Mouse (Mus musculus) kidney, postnatal 0 days (tissue): ENCODE measurements at regions not wholly inside any gene's neighbourhood (a gene's known extent, or its start where the extent isn't known, plus 50 kb on each side); places are given as distances from the start of the nearest gene placed in this dataset.

ENCODE experiments used
- ATAC-seq: fragments of 200-750 bp; cut with Nextera tagmentation; replicated peaks from 2 replicates; pipeline ENCODE4 v1.8.0; 2017; ENCODE audit warnings: low read depth, moderate number of reproducible peaks, moderate TSS enrichment, moderate library complexity; ENCODE audit not compliant: low FRiP score
- DNase-seq: peaks from one replicate; pipeline ENCODE4 v3.0.0-alpha.2; 2016; ENCODE audit warnings: low spot score
- H3K27ac ChIP-seq: fragments of 300-500 bp; sonication (generic); 2 replicates; pipeline ENCODE4 v1.5.1; 2014; ENCODE audit warnings: mild to moderate bottlenecking
- H3K27me3 ChIP-seq: fragments of 300-500 bp; sonication (generic); 2 replicates; pipeline ENCODE4 v1.6.1; 2014; ENCODE audit warnings: low read length, mixed read lengths; ENCODE audit not compliant: insufficient read depth
- H3K36me3 ChIP-seq: fragments of 300-500 bp; sonication (generic); 2 replicates; pipeline ENCODE4 v1.6.1; 2014; ENCODE audit warnings: low read length, mixed read lengths; ENCODE audit not compliant: insufficient read depth
- H3K4me1 ChIP-seq: fragments of 300-500 bp; sonication (generic); replicated peaks from 2 replicates; pipeline ENCODE4 v1.6.1; 2014; ENCODE audit warnings: antibody characterized with exemption, low read length, mixed read lengths; ENCODE audit not compliant: insufficient read depth
- H3K4me2 ChIP-seq: fragments of 300-500 bp; sonication (generic); 2 replicates; pipeline ENCODE4 v1.6.1; 2014; ENCODE audit warnings: mild to moderate bottlenecking, low read length, moderate library complexity, mixed read lengths
- H3K4me3 ChIP-seq: fragments of 300-500 bp; sonication (generic); replicated peaks from 2 replicates; pipeline ENCODE4 v1.5.1; 2014; ENCODE audit warnings: low read depth, low read length
- H3K9ac ChIP-seq: fragments of 300-500 bp; sonication (generic); 2 replicates; pipeline ENCODE4 v1.6.1; 2014; ENCODE audit warnings: low read depth, low read length
- H3K9me3 ChIP-seq: fragments of 300-500 bp; sonication (generic); replicated peaks from 2 replicates; pipeline ENCODE4 v1.6.1; 2016; ENCODE audit warnings: low read length, inconsistent platforms, mixed read lengths
- CTCF ChIP-seq: IDR thresholded peaks from 2 replicates; pipeline ENCODE4 v1.5.1; 2016; ENCODE audit warnings: antibody characterized with exemption, low read depth, mild to moderate bottlenecking, moderate library complexity
- WGBS: fragments of 180-500 bp; shearing (Covaris S2); extraction: QIAGEN DNeasy Blood & Tissue Kit; methylation state at CpG from one replicate; pipeline ENCODE4 v1.1.7; 2014; 5-methylcytosine and 5-hydroxymethylcytosine counted together

- DNase-seq (no peak), ATAC-seq (no peak)
- WGBS: 49% methylated on average over 11 of the region's 11 CpGs
- Histone ChIP-seq H3K36me3 (no peaks in the 10 kb centered on the region), H3K4me3 (no peak overlapping the region), H3K4me2 (no peak overlapping the region), H3K9ac (no peak overlapping the region), H3K27me3 (no peaks in the 10 kb centered on the region), H3K4me1 (no peaks in the 10 kb centered on the region), H3K27ac (no peak overlapping the region), H3K9me3 (no peaks in the 10 kb centered on the region)
- TF ChIP-seq CTCF: no peak
These were observed 125.6 kb upstream of the Csf3r start for GRCm38 (mm10) chr4:125898631-125899348.

- no peak overlapping the region for H3K27ac ChIP-seq
These were observed 122.6 kb upstream of the Csf3r start for GRCm38 (mm10) chr4:125901546-125902276.

GRCm38 (mm10) chr4:125906296-125906695, 118.1 kb upstream of the Csf3r start:
- Histone ChIP-seq H3K4me3 (no peak overlapping the region), H3K27me3 (no peaks in the 10 kb centered on the region), H3K4me1 (no peaks in the 10 kb centered on the region; the same call in 1 of the 2 replicates), H3K27ac (no peak overlapping the region), H3K4me2 (no peak overlapping the region), H3K9ac (no peak overlapping the region), H3K9me3 (no peaks in the 10 kb centered on the region), H3K36me3 (no peaks in the 10 kb centered on the region)
- ATAC-seq: no peak
- no peak for DNase-seq
- no peak for TF ChIP-seq CTCF
- WGBS: 76% methylated on average over 5 of the region's 5 CpGs

More at GRCm38 (mm10) chr4:125901546-125902276, 122.6 kb upstream of the Csf3r start:
- TF ChIP-seq CTCF: no peak
- H3K9me3 ChIP-seq: no peaks in the 10 kb centered on the region
- H3K4me1 ChIP-seq: no peaks in the 10 kb centered on the region
- H3K27me3 ChIP-seq: no peaks in the 10 kb centered on the region
- WGBS: 75% methylated on average over 10 of the region's 10 CpGs
- no peak overlapping the region for H3K4me2 ChIP-seq
- ATAC-seq (no peak), DNase-seq (no peak)
- H3K9ac ChIP-seq: no peak overlapping the region
- H3K36me3 ChIP-seq: no peaks in the 10 kb centered on the region
- H3K4me3 ChIP-seq: no peak overlapping the region

GRCm38 (mm10) chr4:125908901-125909300, 115.4 kb upstream of the Csf3r start:
- Histone ChIP-seq H3K36me3 (no peaks in the 10 kb centered on the region), H3K4me3 (no peak overlapping the region), H3K4me1 (peaks cover 5% of the 10 kb centered on the region; the same call in 1 of the 2 replicates), H3K27ac (no peak overlapping the region), H3K27me3 (0 out of 2 replicates have a peak, but pooled peaks cover 5% of the 10 kb centered on the region), H3K4me2 (no peak overlapping the region), H3K9ac (no peak overlapping the region), H3K9me3 (no peaks in the 10 kb centered on the region)
- 84% methylated on average over 8 of the region's 8 CpGs for WGBS
- DNase-seq (no peak), ATAC-seq (no peak)
- TF ChIP-seq CTCF: no peak

GRCm38 (mm10) chr4:125911541-125912270, 112.6 kb upstream of the Csf3r start:
- 0 out of 2 replicates have a peak, but pooled peaks have one; percentile 4 for TF ChIP-seq CTCF
- no peak overlapping the region for H3K4me2 ChIP-seq
- 4% methylated on average over 24 of the region's 24 CpGs for WGBS
- no peak overlapping the region for H3K27ac ChIP-seq
- no peaks in the 10 kb centered on the region for H3K36me3 ChIP-seq
- DNase-seq (peak; percentile 70), ATAC-seq (peak; percentile 29; the same call in 1 of the 2 replicates)
- no peaks in the 10 kb centered on the region for H3K9me3 ChIP-seq
- peaks cover 5% of the 10 kb centered on the region; the same call in 1 of the 2 replicates for H3K4me1 ChIP-seq
- no peak overlapping the region for H3K4me3 ChIP-seq
- H3K27me3 ChIP-seq: 0 out of 2 replicates have a peak, but pooled peaks cover 5% of the 10 kb centered on the region
- no peak overlapping the region for H3K9ac ChIP-seq

- Histone ChIP-seq H3K4me3 (no peak overlapping the region), H3K9me3 (no peaks in the 10 kb centered on the region), H3K36me3 (no peaks in the 10 kb centered on the region), H3K4me2 (no peak overlapping the region), H3K27ac (no peak overlapping the region), H3K27me3 (0 out of 2 replicates have a peak, but pooled peaks cover 5% of the 10 kb centered on the region), H3K9ac (no peak overlapping the region), H3K4me1 (peaks cover 5% of the 10 kb centered on the region; the same call in 1 of the 2 replicates)
- WGBS: 23% methylated on average over 8 of the region's 8 CpGs
- peak; percentile 85 for TF ChIP-seq CTCF
- peak; percentile 45 for ATAC-seq
- DNase-seq: peak; percentile 78
These were observed 111.8 kb upstream of the Csf3r start for GRCm38 (mm10) chr4:125912444-125913049.
